Mouse (Mus musculus): ENCODE results near the gene Ociad2. TPM values are rescaled to one million over a fixed set of nuclear protein-coding genes. Genes with fewer than 3 reads are reported as not detected.

Gene Ociad2
- polyA plus RNA-seq, 1 experiment from 2014 or later, result 23.9 TPM

DNA sequence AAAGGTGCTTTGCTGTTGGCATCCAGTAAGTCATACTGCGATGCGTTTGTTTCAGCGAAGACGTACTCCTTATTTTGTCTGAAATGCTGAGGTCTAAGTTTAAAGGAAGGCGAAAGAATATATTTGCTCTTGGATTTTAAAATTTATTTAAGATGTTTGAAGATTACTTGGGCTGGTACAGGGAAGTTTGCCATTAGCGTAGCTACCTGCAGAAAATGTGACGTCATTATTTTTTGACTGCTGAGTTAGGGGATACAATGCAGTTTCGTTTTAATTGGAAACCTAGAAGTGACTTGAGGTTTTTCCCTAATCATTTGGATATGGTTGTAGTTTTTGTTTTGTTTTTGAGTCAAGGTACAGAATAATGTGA, 47.4 kb downstream of the Ociad2 start:
- ATAC-seq (ENCODE audit: low FRiP score, low read depth), result no peak
- no peaks in the 10 kb centered on the region for H3K27me3 ChIP-seq
- peaks cover 21% of the 10 kb centered on the region for H3K4me1 ChIP-seq (replicated peaks)
- H3K4me3 ChIP-seq, result peak overlapping the region; percentile 65
- no peaks in the 10 kb centered on the region for H3K9me3 ChIP-seq
- 21% methylated on average over 8 of the region's 8 CpGs for WGBS
- H3K27ac ChIP-seq (replicated peaks), result peak overlapping the region; percentile 92
- peaks cover 10% of the 10 kb centered on the region; the same call in 1 of the 2 replicates for H3K36me3 ChIP-seq
- peak overlapping the region; percentile 70 for H3K4me2 ChIP-seq
- H3K9ac ChIP-seq, result peak overlapping the region; percentile 87

DNA sequence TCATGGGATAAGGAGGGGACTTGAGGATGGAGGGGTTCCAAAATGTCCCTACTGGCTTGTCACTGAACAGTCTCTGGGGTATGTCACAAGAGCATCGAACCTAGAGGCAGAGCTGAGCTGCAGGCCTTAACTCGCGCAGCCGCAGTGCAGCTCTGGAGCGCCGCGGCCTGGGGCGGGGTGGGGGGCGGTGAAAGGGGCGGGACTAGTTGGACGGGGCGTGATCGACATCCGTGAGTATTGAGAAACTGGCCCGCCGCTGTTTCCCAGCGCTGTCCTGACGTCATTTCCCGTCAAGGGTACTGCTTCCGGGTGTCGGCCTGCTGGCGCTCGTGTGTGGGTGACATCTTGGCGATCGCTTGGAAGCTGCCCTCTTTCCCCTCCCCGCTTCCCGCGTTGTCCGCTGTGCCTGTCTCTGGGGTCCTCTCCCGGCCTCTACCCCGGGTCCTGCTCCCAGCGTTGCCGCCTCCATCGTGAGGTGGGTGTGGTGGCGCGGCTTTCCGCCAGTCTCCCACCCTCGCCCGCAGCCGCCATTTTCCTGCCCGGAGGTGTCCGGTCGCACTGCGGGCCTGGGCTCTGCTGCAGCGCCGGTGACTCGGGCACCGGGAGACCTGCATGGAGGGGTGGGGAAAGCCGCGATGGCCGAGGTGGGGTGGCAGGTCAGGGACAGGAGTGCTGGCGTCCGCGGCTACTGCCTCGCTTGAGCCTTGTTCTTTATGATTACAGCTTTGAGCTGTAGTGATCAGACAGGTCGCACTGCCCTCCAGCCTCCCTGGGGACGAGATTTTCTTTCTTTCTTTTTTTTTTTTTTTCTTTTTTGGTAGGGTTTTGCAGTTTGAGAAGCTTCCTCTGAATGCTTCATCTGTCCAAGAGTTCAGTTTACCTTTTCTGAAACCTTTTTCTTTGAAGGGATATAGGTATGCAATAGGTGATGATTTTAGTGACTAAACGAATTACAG, 48.0 kb downstream of the Ociad2 start, which contains the start of gene Ociad1:
Gene Ociad1 (plus strand): TSS at position 283 of the 956 bp plus-strand sequence.
- peak within 1 kb of the TSS; percentile 87 for H3K9ac ChIP-seq
- under 1% methylated on average over 58 of the region's 58 CpGs for WGBS
- peak within 1 kb of the TSS; percentile 92 for H3K27ac ChIP-seq (replicated peaks)
- no peaks in the 10 kb centered on the region for H3K9me3 ChIP-seq
- peak within 1 kb of the TSS; percentile 70 for H3K4me2 ChIP-seq
- peaks cover 10% of the 10 kb centered on the region; the same call in 1 of the 2 replicates for H3K36me3 ChIP-seq
- H3K27me3 ChIP-seq, result no peaks in the 10 kb centered on the region
- H3K4me1 ChIP-seq (replicated peaks), result peaks cover 21% of the 10 kb centered on the region
- peak within 1 kb of the TSS; percentile 65 for H3K4me3 ChIP-seq
- peak; percentile 99 for ATAC-seq (ENCODE audit: low FRiP score, low read depth)

DNA sequence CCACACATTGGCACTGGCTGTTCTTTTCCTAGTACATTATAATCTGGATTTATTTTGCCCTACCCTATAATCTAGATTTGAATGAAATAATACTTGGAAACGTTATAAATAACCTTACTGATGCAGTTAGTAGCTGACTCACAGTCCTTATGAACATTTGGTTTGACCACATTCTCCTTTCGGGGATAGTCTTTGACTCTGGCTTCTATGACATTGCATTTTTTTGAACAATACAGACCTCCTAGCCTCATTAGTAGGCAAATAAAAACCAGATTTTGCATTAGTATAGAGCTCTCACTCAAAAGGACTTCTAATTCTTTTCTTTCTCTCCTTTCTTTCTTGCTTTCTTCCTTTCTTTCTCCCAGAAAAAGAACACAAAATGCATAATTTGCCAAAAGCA, 50.9 kb downstream of the Ociad2 start:
- H3K9ac ChIP-seq, result no peak overlapping the region
- H3K4me2 ChIP-seq, result no peak overlapping the region
- ATAC-seq (ENCODE audit: low FRiP score, low read depth), result no peak
- no peak overlapping the region for H3K27ac ChIP-seq (replicated peaks)
- H3K36me3 ChIP-seq, result peaks cover 1% of the 10 kb centered on the region; the same call in 1 of the 2 replicates
- no peaks in the 10 kb centered on the region for H3K27me3 ChIP-seq
- H3K9me3 ChIP-seq, result no peaks in the 10 kb centered on the region
- WGBS, result 71% methylated on average over 2 of the region's 2 CpGs
- H3K4me1 ChIP-seq (replicated peaks), result peaks cover 14% of the 10 kb centered on the region
- H3K4me3 ChIP-seq, result no peak overlapping the region

DNA sequence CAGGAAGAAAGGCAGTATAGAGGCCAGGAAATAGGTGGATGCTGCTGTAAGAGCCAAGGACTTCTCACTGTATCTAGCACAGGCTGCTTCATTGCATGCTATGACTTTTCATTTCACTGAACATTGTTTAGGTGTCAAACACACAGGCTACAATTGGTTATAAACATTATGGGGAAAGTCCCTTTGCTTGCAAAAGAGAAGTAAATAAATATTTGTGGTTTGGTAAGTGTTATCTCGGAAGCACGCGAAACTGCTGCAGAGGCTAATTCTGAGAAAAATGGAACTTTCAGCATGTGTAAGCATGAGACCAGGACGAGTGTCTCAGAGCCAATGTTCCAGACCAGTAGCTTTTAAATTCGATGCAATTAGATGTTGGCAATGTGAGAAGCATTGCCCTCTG, 54.2 kb downstream of the Ociad2 start:
- H3K27ac ChIP-seq (replicated peaks), result no peak overlapping the region
- H3K9me3 ChIP-seq, result no peaks in the 10 kb centered on the region
- no peak overlapping the region for H3K4me3 ChIP-seq
- WGBS, result 84% methylated on average over 5 of the region's 5 CpGs
- H3K36me3 ChIP-seq, result no peaks in the 10 kb centered on the region
- no peaks in the 10 kb centered on the region for H3K4me1 ChIP-seq (replicated peaks)
- H3K27me3 ChIP-seq, result no peaks in the 10 kb centered on the region
- no peak overlapping the region for H3K9ac ChIP-seq
- no peak overlapping the region for H3K4me2 ChIP-seq
- ATAC-seq (ENCODE audit: low FRiP score, low read depth), result no peak

DNA sequence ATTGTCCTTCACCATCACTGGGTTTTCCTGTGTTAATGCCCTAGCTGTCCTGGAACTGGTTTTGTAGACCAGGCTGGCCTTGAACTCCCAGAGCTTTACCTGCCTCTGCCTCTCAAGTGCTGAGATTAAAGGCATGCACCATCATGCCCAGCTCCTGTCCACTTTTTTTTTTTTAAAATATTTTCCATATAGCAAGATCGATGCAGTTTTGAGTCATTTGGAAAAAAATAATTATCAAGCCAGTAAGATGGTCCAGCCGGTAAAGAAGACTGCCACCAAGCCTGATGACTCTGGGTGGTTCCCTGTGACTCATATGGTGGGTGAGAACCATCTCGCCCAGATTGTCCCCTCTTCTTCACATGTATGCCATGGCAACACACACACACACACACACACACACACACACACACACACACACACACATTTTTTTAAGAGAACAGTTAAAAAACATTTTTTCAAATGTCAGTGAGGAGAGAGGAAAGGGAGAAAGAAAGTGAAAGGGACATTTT, 55.3 kb downstream of the Ociad2 start:
- Histone ChIP-seq H3K4me3 (no peak overlapping the region), H3K27me3 (no peaks in the 10 kb centered on the region), H3K36me3 (no peaks in the 10 kb centered on the region), H3K4me2 (no peak overlapping the region), H3K9ac (no peak overlapping the region), H3K4me1 (replicated peaks) (no peaks in the 10 kb centered on the region), H3K9me3 (no peaks in the 10 kb centered on the region), H3K27ac (replicated peaks) (no peak overlapping the region)
- 91% methylated on average over 3 of the region's 3 CpGs for WGBS
- ATAC-seq (ENCODE audit: low FRiP score, low read depth), result no peak

DNA sequence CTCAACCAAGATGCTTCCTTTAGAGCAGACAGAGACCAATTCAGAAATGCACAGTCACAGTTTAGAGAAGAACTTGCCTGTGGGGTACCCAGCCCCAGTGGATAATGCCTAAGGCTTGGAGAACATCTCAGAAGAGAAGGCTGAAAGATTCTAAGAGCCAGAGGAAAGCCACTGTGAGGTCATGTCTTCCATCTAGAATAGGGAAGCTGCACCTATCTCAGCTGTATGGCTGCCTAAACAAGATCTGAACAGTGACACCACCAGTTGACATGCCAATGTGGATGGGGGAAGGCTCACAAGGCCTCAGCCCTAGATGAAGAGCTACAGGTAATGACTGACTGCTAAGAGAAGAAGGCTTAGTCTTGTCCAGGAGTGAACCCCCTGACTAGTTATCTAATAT, 56.8 kb downstream of the Ociad2 start:
- H3K27ac ChIP-seq (replicated peaks), result no peak overlapping the region

DNA sequence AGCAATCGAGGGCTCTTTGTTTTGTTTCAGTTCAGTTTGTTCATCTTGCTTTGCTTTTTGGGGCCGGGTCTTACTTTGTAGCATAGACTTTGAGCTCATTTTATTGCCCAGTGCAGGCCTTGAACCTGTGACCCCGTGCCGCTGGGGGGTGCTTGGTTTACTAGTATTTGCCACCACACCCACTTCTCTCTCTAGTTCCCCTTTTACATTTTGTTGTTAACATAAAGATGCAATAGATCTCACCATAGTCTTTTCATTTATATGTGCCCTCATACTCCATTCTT, 60.3 kb downstream of the Ociad2 start:
- ATAC-seq (ENCODE audit: low FRiP score, low read depth), result no peak
- no peak overlapping the region for H3K4me2 ChIP-seq
- H3K36me3 ChIP-seq, result no peaks in the 10 kb centered on the region
- H3K27ac ChIP-seq (replicated peaks), result no peak overlapping the region
- WGBS, result 76% methylated on average over 4 of the region's 4 CpGs
- no peak overlapping the region for H3K9ac ChIP-seq
- 0 out of 2 replicates have a peak, but pooled peaks cover 3% of the 10 kb centered on the region for H3K4me1 ChIP-seq (replicated peaks)
- no peak overlapping the region for H3K4me3 ChIP-seq
- no peaks in the 10 kb centered on the region for H3K9me3 ChIP-seq
- no peaks in the 10 kb centered on the region for H3K27me3 ChIP-seq

More for the DNA sequence above, 56.8 kb downstream of the Ociad2 start:
- Histone ChIP-seq H3K36me3 (no peaks in the 10 kb centered on the region), H3K9me3 (no peaks in the 10 kb centered on the region), H3K4me1 (replicated peaks) (0 out of 2 replicates have a peak, but pooled peaks cover 3% of the 10 kb centered on the region), H3K9ac (no peak overlapping the region), H3K4me2 (no peak overlapping the region), H3K27me3 (no peaks in the 10 kb centered on the region), H3K4me3 (no peak overlapping the region)
- ATAC-seq (ENCODE audit: low FRiP score, low read depth), result no peak

DNA sequence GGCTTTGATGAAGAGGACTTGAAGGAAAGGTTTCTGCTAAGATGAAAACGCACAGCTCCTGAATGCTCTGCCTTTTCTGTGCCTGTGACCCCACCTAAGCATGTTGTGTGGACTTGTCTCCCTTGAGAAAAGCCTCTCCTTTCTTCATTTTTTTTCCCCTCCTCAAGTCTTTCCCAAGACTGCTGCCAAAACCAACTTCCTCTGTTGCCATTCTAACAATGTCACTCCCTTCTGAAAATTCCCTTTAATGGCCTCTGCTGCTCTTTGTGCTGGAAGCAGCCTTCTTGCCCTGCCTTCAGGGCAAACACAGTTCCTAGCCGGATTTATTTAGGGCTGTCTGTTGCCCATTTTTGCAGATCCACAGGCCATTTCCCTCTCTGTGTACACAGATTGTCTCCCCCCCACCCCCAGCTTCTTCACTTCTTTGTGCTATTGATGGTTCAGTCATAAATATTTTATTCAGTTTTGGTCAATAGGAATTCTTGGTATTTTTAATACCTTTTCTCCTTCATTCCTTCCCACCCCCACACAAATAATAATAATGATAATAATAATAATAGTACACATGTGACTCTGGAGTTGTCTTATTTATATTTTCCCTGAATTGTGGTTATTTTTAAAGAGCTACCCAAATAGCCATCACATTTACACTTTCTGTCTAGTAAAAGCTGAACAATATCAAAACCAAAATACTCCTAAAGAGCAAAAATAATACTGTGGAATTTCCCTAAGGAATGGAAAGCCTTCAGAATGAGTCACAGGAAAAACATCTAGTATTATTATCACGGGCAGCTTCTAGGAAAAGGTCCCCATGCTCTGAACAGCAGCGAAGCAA, 60.9 kb downstream of the Ociad2 start:
- ATAC-seq (ENCODE audit: low FRiP score, low read depth), result no peak
- no peaks in the 10 kb centered on the region for H3K9me3 ChIP-seq
- no peaks in the 10 kb centered on the region for H3K36me3 ChIP-seq
- H3K4me1 ChIP-seq (replicated peaks), result 0 out of 2 replicates have a peak, but pooled peaks cover 3% of the 10 kb centered on the region
- WGBS, result 58% methylated on average over 4 of the region's 4 CpGs
- H3K4me3 ChIP-seq, result no peak overlapping the region
- no peak overlapping the region for H3K9ac ChIP-seq
- H3K4me2 ChIP-seq, result no peak overlapping the region
- 0 out of 2 replicates have a peak overlapping the region, but pooled peaks have one; percentile 31 for H3K27ac ChIP-seq (replicated peaks)
- no peaks in the 10 kb centered on the region for H3K27me3 ChIP-seq

DNA sequence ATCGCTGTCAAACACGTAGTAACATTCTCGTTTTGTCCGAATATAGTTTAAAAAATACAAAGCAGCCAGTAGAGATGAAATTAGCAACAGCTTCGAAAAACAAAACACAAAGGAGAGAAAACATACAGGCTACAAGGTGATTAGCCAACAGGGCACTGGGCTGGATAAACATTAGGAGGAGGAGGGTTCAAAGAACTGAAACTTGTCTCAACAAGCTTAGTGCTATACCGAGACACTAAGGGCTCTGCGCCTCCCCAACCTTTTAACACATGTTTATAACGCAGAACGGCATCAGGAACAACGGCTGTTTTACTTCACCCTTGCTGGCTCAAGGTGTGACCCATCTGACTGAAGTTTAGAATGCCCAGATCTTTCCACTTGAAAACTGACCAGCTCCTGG, 61.6 kb downstream of the Ociad2 start:
- H3K27ac ChIP-seq (replicated peaks), result 0 out of 2 replicates have a peak overlapping the region, but pooled peaks have one; percentile 31
- no peak for ATAC-seq (ENCODE audit: low FRiP score, low read depth)
- no peak overlapping the region for H3K9ac ChIP-seq
- H3K27me3 ChIP-seq, result no peaks in the 10 kb centered on the region
- no peaks in the 10 kb centered on the region for H3K9me3 ChIP-seq
- H3K4me3 ChIP-seq, result no peak overlapping the region
- H3K36me3 ChIP-seq, result no peaks in the 10 kb centered on the region
- H3K4me2 ChIP-seq, result no peak overlapping the region
- 0 out of 2 replicates have a peak, but pooled peaks cover 3% of the 10 kb centered on the region for H3K4me1 ChIP-seq (replicated peaks)
- WGBS, result 76% methylated on average over 10 of the region's 10 CpGs

DNA sequence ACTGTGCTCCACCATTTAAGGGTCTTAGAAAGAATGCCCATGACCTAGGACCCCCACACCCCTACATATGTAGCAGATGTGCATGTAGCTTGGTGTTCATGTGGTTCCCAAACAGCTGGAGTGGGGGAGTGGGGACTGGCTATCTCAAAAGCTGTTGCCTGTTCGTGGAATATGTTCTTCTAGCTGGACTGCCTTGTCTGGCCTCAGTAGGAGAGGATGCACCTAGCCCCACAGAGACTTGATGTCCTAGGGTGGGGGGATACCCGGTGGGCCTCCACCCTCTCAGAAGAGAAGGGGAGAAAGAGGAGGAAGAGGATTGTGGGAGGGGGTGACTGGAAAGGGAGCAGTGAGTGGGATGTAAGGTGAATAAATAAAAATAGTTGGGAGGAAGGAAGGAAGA, 65.9 kb downstream of the Ociad2 start:
- Histone ChIP-seq H3K36me3 (no peaks in the 10 kb centered on the region), H3K4me3 (no peak overlapping the region), H3K4me1 (replicated peaks) (0 out of 2 replicates have a peak, but pooled peaks cover 3% of the 10 kb centered on the region), H3K4me2 (no peak overlapping the region), H3K9me3 (no peaks in the 10 kb centered on the region), H3K27ac (replicated peaks) (no peak overlapping the region), H3K9ac (no peak overlapping the region), H3K27me3 (no peaks in the 10 kb centered on the region)
- ATAC-seq (ENCODE audit: low FRiP score, low read depth), result no peak
- 80% methylated on average over 2 of the region's 2 CpGs for WGBS

DNA sequence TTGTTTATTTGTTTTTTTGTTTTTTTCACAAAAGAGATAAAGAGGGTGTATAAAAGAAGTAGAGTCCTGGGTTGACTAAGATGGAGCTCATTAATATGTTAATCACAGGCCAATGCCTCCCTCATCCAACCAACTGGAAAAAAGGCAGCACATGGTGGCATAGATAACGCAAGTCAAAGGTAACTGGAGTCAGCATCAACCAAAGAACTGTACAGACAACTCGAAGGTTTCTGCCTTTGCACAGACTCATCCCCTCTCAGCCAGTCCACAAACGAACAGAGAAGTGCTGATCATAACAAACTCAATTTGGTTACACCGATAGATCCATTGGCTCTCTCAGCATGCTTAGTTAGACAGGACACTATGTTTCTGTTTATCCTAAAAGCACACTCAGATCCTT, 67.7 kb downstream of the Ociad2 start:
- H3K4me2 ChIP-seq, result no peak overlapping the region
- H3K27ac ChIP-seq (replicated peaks), result no peak overlapping the region
- no peak overlapping the region for H3K9ac ChIP-seq
- no peak for ATAC-seq (ENCODE audit: low FRiP score, low read depth)
- WGBS, result 63% methylated on average over 4 of the region's 4 CpGs
- H3K4me1 ChIP-seq (replicated peaks), result no peaks in the 10 kb centered on the region
- H3K4me3 ChIP-seq, result no peak overlapping the region
- no peaks in the 10 kb centered on the region for H3K27me3 ChIP-seq
- H3K9me3 ChIP-seq, result no peaks in the 10 kb centered on the region
- no peaks in the 10 kb centered on the region for H3K36me3 ChIP-seq
